Comparison of ENCODE assay signal across 19 mouse cellular contexts in the genomic region with DNA sequence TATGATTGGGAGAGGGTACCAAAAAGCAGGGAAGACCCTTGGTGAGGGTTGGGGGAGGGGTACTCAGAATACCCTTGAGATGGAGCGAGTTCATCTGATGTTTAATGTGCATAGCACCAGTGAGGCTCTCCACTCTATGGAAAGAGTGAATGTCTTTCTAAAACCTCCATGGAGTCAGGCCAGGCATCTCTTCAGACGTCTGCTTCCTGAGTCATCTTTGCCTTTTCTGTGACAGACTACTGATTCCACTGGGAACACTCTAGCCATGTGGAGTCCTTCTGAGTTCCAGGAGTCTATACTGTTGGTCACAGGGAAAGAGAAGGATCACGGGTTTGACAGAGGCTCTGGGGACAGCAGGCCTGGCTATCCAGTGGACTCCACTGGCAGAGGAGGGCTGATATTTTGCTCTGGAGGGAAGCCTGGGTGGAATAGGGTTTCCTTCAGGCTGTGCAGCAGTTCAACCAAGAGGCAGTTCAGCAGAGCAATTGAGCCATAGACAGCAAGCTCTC.
A peak's percentile ranks its signal among the peaks of the same experiment; 100 is the strongest.
DNase-seq lines count a peak whose midpoint lies in the region; ATAC-seq and TF ChIP-seq lines count a peak whose summit lies in the region.
"Had no signal": no experiment of that assay in that cellular context is flagged by ENCODE, and none has a peak within 500 bp of the region (broad histone marks: within the 10 kb centered on the region; RNA-seq: fewer than 3 reads in every experiment).

No protein-coding gene starts in this region.

- WGBS in intestine, embryonic 16.5 days: 55% methylated on average over 3 of the region's 3 CpGs

- no peaks in the 10 kb centered on the region for H3K9me3 ChIP-seq in intestine, embryonic 16.5 days (ENCODE audit: control insufficient read depth, low read length)
- H3K9me3 ChIP-seq: liver, embryonic 13.5 days had no signal

- ATAC-seq in intestine, embryonic 16.5 days: 0 out of 2 replicates have a peak, but pooled peaks have one; percentile 11
- ATAC-seq: forebrain, embryonic 14.5 days; hindbrain, embryonic 16.5 days had no signal

- no peaks in the 10 kb centered on the region for H3K27me3 ChIP-seq in intestine, embryonic 16.5 days (replicated peaks; ENCODE audit: control insufficient read depth, insufficient read depth, low read length)
- H3K27me3 ChIP-seq: liver, embryonic 13.5 days; midbrain, embryonic 12.5 days; neural tube, embryonic 13.5 days had no signal

- H3K4me2 ChIP-seq in intestine, embryonic 16.5 days (ENCODE audit: low read depth, low read length): no peak overlapping the region
- H3K4me2 ChIP-seq: liver, embryonic 13.5 days; midbrain, embryonic 12.5 days; neural tube, embryonic 13.5 days had no signal

- H3K9ac ChIP-seq in intestine, embryonic 16.5 days (ENCODE audit: low read depth, low read length): no peak overlapping the region
- H3K9ac ChIP-seq: liver, embryonic 13.5 days; midbrain, embryonic 12.5 days; neural tube, embryonic 13.5 days had no signal

- peak overlapping the region; percentile 17; the same call in 1 of the 2 replicates for H3K27ac ChIP-seq in gastrocnemius, adult 2 months
- H3K27ac ChIP-seq in bone marrow macrophage, adult 2 months (ENCODE audit: insufficient read depth, low read depth, low read length): peak overlapping the region; percentile 32
- no peak overlapping the region for H3K27ac ChIP-seq in intestine, embryonic 16.5 days (ENCODE audit: low read length)
- H3K27ac ChIP-seq: liver, embryonic 13.5 days; midbrain, embryonic 12.5 days; neural tube, embryonic 13.5 days had no signal

- no peak for TF ChIP-seq POLR2A in bone marrow macrophage, adult 2 months (IDR thresholded peaks at IDR 0.05; ENCODE audit: borderline replicate concordance, low read depth, low read length)

- peak; percentile 44 for DNase-seq in gastrocnemius, adult 2 months
- no peak for DNase-seq in gastrocnemius, adult 8-10 months (ENCODE audit: low spot score in 2 of 2)
- peak; percentile 18 for DNase-seq in 416B (ENCODE audit: low read depth)
- no peak for DNase-seq in adrenal gland, postnatal 14 days
- no peak for DNase-seq in lung, postnatal 10 days
- DNase-seq in urinary bladder, postnatal 25 days (ENCODE audit: low spot score): no peak
- DNase-seq: adrenal gland, postnatal 36 days; cerebellum, adult 8-10 months; heart, adult 18-20 months; kidney, adult 8-10 months; kidney, postnatal 25 days had no signal

- H3K36me3 ChIP-seq in intestine, embryonic 16.5 days (ENCODE audit: control insufficient read depth, insufficient read depth, low read length): no peaks in the 10 kb centered on the region
- H3K36me3 ChIP-seq: liver, embryonic 13.5 days; midbrain, embryonic 12.5 days; neural tube, embryonic 13.5 days had no signal

- H3K4me3 ChIP-seq in gastrocnemius, adult 2 months: no peak overlapping the region
- no peak overlapping the region for H3K4me3 ChIP-seq in bone marrow macrophage, adult 2 months (ENCODE audit: insufficient read depth, low read length)
- H3K4me3 ChIP-seq in intestine, embryonic 16.5 days (ENCODE audit: low read length): no peak overlapping the region
- H3K4me3 ChIP-seq: erythroblast, embryonic 14.5 days; liver, embryonic 13.5 days; midbrain, embryonic 12.5 days; neural tube, embryonic 13.5 days had no signal

- peaks cover 45% of the 10 kb centered on the region for H3K4me1 ChIP-seq in bone marrow macrophage, adult 2 months (ENCODE audit: control insufficient read depth, insufficient read depth, low read length)
- peaks cover 11% of the 10 kb centered on the region for H3K4me1 ChIP-seq in intestine, embryonic 16.5 days (ENCODE audit: control insufficient read depth, insufficient read depth, low read length)
- H3K4me1 ChIP-seq: midbrain, embryonic 12.5 days; neural tube, embryonic 13.5 days had no signal

- intact Hi-C loops in gastrocnemius, adult 2 months (cut with DNase I): no loop called here

- TF ChIP-seq CTCF in gastrocnemius, adult 2 months (IDR thresholded peaks at IDR 0.05): no peak
- TF ChIP-seq CTCF in bone marrow macrophage, adult 2 months (IDR thresholded peaks at IDR 0.05; ENCODE audit: low read depth, low read length): no peak

Comparison
In these comparisons a context has a peak if more than half of its experiments do, and no peak if none do; other contexts are left out.
1. DNase-seq: peak in gastrocnemius, adult 2 months (single experiment) and 416B (single experiment); none in gastrocnemius, adult 8-10 months (0 of 2), adrenal gland, postnatal 14 days (single experiment), lung, postnatal 10 days (single experiment) and urinary bladder, postnatal 25 days (single experiment).